Mouse (Mus musculus) olfactory bulb, adult 2 months (tissue): ENCODE measurements around the gene Fahd1. TPM values are rescaled to one million over a fixed set of nuclear protein-coding genes. Genes with fewer than 3 reads are reported as not detected.

ENCODE experiments used
- H3K27ac ChIP-seq: fragments of 200-500 bp; 2 replicates; pipeline ENCODE4 v1.5.1; 2012; ENCODE audit warnings: low read depth, low read length; ENCODE audit not compliant: insufficient read depth
- H3K4me1 ChIP-seq: fragments of 200-500 bp; 2 replicates; pipeline ENCODE4 v1.6.1; 2012; ENCODE audit warnings: low read length; ENCODE audit not compliant: control insufficient read depth, insufficient read depth
- H3K4me3 ChIP-seq: fragments of 200-500 bp; 2 replicates; pipeline ENCODE4 v1.5.1; 2012; ENCODE audit warnings: mild to moderate bottlenecking, low read depth, low read length, moderate library complexity; ENCODE audit not compliant: insufficient read depth
- CTCF ChIP-seq: fragments of 200-500 bp; IDR thresholded peaks from 2 replicates; pipeline ENCODE4 v1.5.1; 2012; ENCODE audit warnings: low read depth, mild to moderate bottlenecking, low read length, moderate library complexity; ENCODE audit not compliant: insufficient read depth
- POLR2A ChIP-seq: fragments of 200-500 bp; IDR thresholded peaks from 2 replicates; pipeline ENCODE4 v1.6.1; 2012; ENCODE audit warnings: mild to moderate bottlenecking, low read depth, low read length, moderate library complexity; ENCODE audit not compliant: insufficient read depth
- WGBS: fragments of 180-500 bp; shearing (Covaris S2); methylation state at CpG from one replicate; pipeline ENCODE4 v1.1.7; 2018; 5-methylcytosine and 5-hydroxymethylcytosine counted together
- polyA plus RNA-seq: library from polyadenylated mRNA; stranded (reverse); fragments of >200 nt; gene quantifications from 2 replicates; pipeline ENCODE4 v1.2.4, GENCODE M21; 2012; ENCODE audit warnings: low replicate concordance; ENCODE audit not compliant: missing spikeins, insufficient read depth, insufficient read length

Fahd1 gene
- polyA plus RNA-seq, 1 experiment: not detected

DNA sequence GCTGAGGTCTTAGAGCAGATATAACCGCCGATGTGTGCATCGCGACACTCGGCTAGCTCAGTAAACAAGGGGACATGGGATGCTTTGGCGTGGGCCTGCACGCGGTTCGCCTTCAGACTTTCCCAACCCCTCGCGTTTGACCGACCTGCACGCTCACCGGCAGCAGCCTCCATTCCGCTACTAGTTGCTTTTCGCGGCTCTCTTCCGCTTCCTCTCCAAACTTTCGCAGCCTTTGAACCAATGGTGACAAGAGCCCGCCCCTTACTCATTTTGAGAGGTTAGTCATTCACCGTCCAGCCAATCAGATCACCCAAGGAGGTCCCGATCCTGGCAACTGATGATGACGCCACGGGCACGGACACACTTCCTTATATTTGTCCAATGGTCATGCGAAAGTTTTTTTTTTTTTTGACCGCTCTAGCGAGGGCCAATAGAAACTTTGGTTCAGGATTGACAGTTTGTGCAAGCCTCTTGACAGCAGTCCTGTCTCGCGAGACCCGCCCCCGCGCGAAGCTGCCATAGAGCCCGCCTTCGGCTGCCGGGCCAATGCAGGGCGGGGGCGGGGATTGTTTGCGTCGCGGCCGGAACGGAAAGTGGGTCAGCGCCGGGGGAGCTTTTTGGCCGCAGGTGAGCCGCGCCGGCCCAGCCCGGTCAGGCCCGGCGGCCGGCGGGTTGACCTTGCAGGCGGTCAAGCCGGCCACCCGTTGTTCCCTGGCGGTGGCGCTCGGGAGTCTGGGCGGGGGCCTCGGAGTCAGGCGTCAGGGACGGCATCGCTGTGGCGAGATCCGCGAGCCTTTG lies 36.2 kb upstream of the Fahd1 start, which contains the start of the genes Nubp2 and Spsb3:
TSS of gene Nubp2 (minus strand) at position 216 of the 798 bp plus-strand sequence.
TSS of gene Spsb3 (plus strand) at position 510 of the 798 bp plus-strand sequence.
- TF ChIP-seq POLR2A (peak; percentile 77), CTCF (no peak)
- Histone ChIP-seq H3K4me1 (peaks cover 19% of the 10 kb centered on the region), H3K4me3 (peak within 1 kb of the TSS; percentile 92), H3K27ac (peak within 1 kb of the TSS; percentile 41)
- under 1% methylated on average over 69 of the region's 69 CpGs for whole genome bisulfite sequencing

GRCm38 (mm10) chr17:24885356-24886133 lies 35.4 kb upstream of the Fahd1 start:
- 24% methylated on average over 22 of the region's 22 CpGs for WGBS
- Histone ChIP-seq H3K27ac (no peak overlapping the region), H3K4me1 (peaks cover 19% of the 10 kb centered on the region), H3K4me3 (peak overlapping the region; percentile 69)
- TF ChIP-seq POLR2A: no peak
- no peak for TF ChIP-seq CTCF

- TF ChIP-seq POLR2A (no peak), CTCF (no peak)
- no peak overlapping the region for H3K4me3 ChIP-seq
- H3K27ac ChIP-seq: no peak overlapping the region
- WGBS: 86% methylated on average over 6 of the region's 6 CpGs
- peaks cover 15% of the 10 kb centered on the region for H3K4me1 ChIP-seq
Observed at GRCm38 (mm10) chr17:24884391-24884790, 34.2 kb upstream of the Fahd1 start.

- 40% methylated on average over 7 of the region's 7 CpGs for WGBS
- TF ChIP-seq CTCF (no peak), POLR2A (no peak)
- Histone ChIP-seq H3K4me3 (no peak overlapping the region), H3K27ac (no peak overlapping the region), H3K4me1 (peaks cover 7% of the 10 kb centered on the region)
Observed at GRCm38 (mm10) chr17:24881738-24882440, 31.7 kb upstream of the Fahd1 start.

DNA sequence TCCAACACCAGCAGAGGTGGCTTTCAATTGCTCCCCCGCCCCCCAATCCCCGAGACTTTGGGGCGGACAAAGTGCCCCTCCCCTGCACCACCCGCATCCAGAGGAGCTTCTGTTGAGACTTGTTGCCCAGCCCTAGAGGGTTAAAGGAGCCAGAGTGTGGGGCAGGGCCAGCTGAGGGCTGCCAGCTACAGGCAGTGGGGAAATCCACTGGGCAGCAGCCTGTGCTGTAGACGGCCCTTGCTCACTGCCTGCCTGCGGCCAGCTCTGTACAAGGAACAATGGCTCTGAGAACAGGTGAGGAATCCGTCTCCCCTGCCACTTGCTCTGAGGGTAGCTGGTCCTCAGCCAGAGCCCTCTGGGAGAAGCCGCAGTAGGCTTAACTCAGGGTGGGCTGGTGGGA lies 28.4 kb upstream of the Fahd1 start:
- H3K27ac ChIP-seq: no peak overlapping the region
- H3K4me3 ChIP-seq: no peak overlapping the region
- TF ChIP-seq POLR2A (no peak), CTCF (no peak)
- WGBS: 71% methylated on average over 8 of the region's 8 CpGs
- no peaks in the 10 kb centered on the region for H3K4me1 ChIP-seq

GRCm38 (mm10) chr17:24878117-24878397 lies 27.9 kb upstream of the Fahd1 start:
- no peaks in the 10 kb centered on the region for H3K4me1 ChIP-seq
- no peak overlapping the region for H3K4me3 ChIP-seq
- H3K27ac ChIP-seq: no peak overlapping the region
- WGBS: 49% methylated on average over 5 of the region's 5 CpGs
- TF ChIP-seq POLR2A (no peak), CTCF (no peak)

DNA sequence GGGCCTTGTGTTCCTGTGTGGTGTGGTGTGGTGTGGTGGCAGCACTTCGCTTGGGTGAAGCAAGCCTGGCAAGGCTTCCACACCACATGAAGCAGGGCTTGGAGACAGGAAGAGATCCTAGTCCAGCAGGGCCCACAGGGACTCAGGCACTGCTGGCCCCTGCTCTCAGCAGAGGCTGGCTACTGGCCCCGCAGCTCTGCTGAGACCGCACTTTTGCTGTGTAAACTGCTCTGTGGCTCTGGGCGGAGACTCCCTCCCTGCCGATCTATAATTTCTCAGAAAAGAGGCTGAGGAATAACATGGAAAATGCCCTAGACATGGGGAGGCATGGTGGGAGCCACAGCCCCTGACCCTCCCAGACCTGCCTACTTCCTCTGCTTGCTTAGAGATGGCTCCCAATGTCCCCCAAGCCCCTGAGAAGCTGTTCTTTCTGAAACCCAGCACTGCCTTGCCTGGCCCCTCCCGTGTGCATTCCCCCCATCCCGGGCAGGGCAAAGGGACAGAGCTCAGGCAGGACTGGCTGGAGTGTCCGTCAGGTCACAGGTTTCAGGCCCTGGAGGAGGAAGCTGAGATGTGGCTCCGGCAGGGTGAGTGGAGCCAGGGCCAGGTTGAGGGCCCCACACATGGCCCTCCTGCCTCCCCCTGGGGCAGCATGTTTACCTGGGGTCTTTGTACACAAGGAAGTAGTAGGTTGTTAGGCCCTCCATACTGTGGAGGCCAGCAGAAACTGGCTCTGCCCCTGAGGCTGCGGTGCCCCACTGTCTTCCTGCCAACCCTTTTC lies 27.4 kb upstream of the Fahd1 start:
- TF ChIP-seq POLR2A (no peak), CTCF (no peak)
- WGBS: 70% methylated on average over 10 of the region's 10 CpGs
- no peak overlapping the region for H3K27ac ChIP-seq

GRCm38 (mm10) chr17:24874989-24875388 lies 24.8 kb upstream of the Fahd1 start:
- 77% methylated on average over 8 of the region's 8 CpGs for whole genome bisulfite sequencing
- no peak for TF ChIP-seq CTCF
- TF ChIP-seq POLR2A: no peak
- Histone ChIP-seq H3K4me1 (no peaks in the 10 kb centered on the region), H3K4me3 (no peak overlapping the region), H3K27ac (no peak overlapping the region)

More for the DNA sequence above, 27.4 kb upstream of the Fahd1 start:
- H3K4me1 ChIP-seq: no peaks in the 10 kb centered on the region
- no peak overlapping the region for H3K4me3 ChIP-seq
